Mouse (Mus musculus): ENCODE measurements at regions not wholly inside any gene's neighbourhood (a gene's known extent, or its start where the extent isn't known, plus 50 kb on each side); places are given as distances from the start of the nearest gene placed in this dataset.

DNA sequence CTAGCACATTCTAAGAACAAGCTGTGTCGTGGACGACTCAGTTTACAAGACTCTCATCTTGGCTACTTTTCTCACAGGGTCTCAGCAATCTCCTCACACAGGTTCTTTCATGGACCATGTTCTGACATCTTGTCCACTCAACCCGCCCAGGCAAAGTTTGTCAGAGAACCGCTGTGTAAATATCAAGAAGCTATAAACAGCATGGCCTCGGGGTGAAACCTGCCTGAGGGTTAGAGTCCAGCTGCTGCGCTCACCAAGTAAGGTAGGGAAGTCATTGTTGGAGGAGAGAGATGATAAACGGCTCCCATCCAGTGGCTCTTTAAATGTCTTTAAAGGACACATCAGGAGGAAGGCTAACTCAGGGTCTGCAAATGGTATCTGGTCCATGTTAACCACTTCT lies 151.3 kb upstream of the Mylip start:
- TF ChIP-seq CTCF (IDR thresholded peaks at IDR 0.05; ENCODE audit: borderline replicate concordance, control insufficient read depth, extremely low read depth, insufficient read depth, low read length, poor library complexity): no peak
- no peak for TF ChIP-seq POLR2A (IDR thresholded peaks at IDR 0.05; ENCODE audit: control insufficient read depth, extremely low read depth, insufficient read depth, low read length, poor library complexity)
